Mouse (Mus musculus) liver (tissue): ENCODE measurements around the gene Nrtn.
A peak's percentile ranks its signal among the peaks of the same experiment; 100 is the strongest.

Experiments
- DNase-seq: peaks from one replicate; pipeline ENCODE4 v3.0.0-alpha.2; 2020; ENCODE audit warnings: mixed read lengths

The Nrtn gene

DNA sequence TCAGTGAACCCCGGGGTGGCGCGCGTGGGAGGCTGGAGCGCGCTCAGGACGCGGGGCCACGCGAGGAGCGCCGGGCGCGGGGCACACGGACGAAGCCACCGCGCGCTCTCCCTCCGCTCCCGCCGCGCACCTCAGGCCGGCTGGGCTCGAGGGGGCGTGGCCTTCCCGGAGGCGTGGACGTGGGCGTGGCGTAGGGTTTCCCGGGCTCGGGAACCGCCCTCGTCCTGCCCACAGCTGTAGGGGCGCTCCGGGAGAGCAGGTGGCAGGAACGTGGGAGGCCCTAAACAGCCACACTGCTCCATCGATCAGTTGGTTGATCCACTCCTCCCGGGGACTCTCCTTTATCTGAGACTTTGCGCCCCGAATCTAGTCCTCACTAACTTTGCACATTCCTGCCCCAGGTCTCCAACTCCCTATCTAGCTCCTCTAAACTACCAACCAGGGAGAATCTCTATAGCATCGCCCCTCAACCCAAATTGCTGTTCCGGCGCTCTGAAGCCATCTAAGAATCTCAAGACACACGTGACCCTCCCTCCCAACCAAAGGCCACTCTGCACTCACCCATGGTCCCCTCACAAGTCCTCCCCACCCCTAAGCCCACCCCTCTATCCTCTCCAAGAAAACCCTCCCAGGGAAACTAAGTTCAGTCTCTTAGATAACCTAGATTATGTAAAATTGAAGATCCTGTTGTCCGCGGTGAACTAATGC lies at the start of gene Nrtn:
Gene Nrtn (minus strand): TSS at position 115 of the 708 bp plus-strand sequence.
- DNase-seq: peak; percentile 95

DNA sequence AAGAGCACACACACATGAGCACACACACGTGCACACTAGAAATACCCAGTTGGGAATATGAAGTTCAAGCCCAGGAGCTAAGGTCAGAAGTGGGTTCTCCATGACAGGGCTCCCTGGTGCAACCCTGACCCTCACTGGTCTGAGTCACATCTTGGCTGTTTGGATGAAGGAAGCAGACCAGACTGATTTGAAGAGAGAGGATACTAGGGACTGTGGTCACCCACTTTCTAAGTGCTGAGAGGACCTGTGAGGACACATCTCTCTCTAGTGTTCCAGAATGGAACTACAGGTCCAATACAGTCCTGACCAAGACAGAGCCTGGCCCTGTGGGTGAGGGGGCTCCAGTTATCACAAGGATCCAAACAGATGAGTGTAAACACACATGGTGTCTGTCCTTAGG lies 48.5 kb upstream of the Nrtn start:
- no peak for DNase-seq

DNA sequence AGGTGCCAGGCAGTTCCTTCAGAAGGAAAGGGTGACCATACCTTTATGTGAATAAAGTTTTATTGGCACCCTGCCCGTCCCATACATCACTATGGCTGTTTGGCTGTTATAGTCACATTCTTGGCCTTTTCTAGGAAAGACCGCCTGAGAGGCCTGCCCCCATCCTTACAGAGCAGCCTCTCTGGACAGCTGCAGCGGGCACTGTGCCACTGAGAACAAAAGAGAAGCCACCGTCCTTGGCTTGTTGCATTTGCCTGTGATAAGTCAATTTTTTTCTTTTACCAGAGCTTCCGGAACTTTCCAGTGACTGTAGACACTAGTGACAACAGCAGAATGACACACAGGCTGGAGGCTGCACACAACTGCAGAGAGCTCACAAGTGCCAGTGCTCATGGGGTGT lies 47.6 kb upstream of the Nrtn start:
- no peak for DNase-seq

DNA sequence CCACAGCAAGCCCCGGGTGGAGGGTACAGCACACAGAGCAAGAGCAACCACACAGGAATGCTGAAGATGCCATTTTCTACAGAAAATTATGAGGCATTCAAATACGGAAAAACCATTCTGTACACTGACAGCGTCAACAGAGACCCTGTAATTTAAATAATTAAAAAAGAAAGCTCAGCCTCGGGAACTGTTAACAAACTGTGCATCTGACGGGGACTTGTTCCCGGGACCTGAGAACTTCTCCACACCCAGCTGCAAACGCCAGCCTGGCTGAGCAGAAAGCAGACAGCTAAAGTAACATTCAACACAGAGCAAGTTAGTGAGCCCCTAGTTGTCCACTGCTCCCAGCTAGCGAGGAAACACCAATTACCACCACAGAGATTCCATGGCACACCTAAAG lies 44.7 kb upstream of the Nrtn start:
- no peak for DNase-seq

DNA sequence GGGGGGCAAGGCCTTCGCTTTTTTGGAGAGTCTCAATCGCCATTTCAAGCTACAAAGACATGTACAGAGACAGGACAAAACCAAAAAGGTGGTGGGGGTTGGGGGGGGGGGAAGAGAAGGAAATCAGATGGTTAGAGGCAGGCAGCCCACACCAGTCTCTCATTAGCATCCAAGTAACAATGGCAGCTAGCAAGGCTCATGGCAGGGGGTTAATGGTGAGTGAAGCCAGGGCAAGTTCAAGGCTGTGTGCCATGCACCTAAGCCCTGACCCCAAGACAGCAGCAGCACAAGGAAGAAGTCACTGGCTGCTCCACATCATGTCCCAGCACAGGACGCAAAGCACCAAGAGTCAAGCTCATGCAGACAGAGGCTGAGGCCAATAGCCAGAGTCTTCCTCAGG lies 41.9 kb upstream of the Nrtn start:
- no peak for DNase-seq

DNA sequence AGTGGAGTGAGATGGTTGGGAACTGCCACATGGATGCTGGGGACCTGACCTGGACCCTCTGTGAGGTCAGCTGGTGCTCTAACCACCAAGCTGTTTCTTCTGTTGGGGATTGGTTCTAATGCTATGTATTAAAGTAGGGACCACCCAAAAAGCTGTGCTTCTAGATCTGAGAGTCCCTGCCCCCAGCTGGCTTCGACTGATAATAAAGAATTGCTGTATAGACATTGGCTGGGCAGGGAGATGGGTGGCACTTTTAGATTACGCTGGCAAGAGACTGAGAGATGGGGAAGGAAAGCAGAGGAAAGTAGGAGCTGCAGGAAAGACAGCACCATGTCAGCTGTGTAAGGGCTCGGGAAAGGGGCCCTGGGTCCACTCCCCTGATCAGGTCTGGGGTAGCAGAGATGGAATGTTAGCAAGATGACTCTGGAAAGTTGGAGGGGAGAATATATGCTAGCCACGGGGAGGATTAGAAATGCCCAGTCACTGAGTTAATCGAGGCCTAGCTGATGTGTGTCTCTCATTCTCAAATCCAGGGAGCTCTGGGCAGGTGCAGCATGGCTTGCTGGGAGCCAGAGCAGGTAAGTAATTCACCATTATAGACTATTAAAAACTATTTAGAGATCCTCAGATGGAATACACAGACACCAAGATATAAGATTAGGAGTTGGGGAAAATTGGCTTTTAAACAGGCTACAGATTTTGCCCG lies 36.4 kb upstream of the Nrtn start:
- peak; percentile 86 for DNase-seq

DNA sequence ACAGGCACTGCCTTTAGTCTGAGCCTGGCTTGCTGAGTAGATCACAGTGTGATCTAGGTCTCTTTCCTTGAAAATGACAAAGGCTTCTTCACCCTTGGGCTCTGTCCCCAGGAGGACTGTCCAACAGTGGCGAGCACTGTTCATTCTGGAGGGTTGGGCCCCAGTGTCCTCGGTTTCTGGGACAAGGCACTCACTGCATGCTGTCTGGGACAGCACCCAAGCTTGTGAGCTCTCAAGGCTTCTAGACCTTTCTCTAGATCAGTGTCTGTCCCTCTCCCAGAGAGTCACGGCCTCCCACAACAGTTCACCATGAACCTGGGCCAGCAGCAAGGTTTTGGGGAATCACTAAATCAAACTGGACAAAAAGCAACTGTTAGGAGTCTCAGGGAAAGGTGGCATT lies 35.3 kb upstream of the Nrtn start:
- DNase-seq: no peak

DNA sequence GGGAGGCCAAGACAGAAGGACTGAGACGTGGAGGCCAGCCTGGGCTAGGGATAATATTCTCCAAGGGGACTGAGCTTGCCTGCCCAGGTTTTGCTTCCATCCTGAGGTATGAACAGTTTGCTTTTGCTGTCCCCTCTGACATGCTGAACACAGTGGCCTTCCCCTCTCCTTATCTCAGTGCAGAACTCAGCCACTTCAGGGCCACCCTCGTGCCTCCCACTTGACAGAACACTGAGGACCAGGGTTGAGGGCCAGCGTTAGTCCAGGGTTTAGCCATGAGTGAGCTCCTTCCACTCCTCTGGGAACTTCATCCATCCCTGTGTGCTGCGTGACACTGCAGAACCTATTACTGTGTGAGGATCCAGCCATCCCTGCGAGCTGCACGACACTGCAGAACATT lies 32.0 kb upstream of the Nrtn start:
- DNase-seq: no peak

DNA sequence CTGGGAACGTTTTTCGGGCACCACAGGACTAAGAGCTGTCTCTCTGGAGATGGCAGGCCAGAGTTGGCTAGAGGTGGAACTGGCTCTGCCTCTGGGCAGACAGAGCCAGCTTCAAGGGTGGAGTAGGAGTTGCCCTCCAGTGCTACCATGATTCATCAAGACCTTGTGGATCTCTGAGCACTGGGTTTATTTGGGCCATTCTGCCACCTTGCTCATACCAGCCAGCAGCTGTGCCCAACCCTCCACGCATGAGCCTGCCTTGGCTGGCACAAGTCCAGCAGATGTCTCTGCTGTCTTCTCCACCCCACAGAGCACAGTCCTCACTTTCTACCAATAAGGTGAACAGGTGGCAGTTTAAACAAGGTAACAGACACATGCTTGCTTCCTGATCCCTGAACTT lies 31.6 kb upstream of the Nrtn start:
- peak; percentile 33 for DNase-seq

DNA sequence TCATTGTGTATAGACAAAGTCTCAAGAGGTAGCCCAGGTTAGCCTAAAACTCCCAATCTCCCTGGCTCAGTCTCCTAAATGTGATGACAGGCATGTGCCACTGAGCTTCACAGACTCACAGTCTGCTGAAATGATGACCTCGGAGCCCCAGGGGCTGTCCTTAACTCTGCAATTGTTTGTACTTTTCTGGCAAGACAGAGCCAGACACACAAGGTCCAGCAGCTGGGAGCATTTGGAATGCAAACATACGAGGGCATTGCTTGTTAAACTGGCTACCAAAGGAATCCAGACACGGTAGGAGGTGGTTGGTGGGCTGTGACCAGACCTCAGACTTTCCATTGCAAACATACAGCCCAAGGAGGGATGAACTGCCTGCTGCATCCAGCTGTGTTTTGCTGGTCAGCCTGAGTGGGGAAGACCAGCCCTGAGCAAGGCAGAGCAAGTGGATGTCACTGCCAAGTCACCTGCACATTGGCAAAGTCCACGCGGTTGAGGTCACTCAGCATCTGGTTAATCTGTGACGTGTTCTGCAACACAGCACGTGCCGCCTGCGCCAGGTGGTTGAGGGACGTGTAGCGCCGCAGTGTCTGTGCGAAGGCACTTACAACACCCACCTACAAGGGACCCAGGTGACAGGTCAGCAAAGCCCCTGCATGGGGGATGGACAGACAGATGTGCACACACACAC lies 23.1 kb upstream of the Nrtn start:
- DNase-seq: no peak

DNA sequence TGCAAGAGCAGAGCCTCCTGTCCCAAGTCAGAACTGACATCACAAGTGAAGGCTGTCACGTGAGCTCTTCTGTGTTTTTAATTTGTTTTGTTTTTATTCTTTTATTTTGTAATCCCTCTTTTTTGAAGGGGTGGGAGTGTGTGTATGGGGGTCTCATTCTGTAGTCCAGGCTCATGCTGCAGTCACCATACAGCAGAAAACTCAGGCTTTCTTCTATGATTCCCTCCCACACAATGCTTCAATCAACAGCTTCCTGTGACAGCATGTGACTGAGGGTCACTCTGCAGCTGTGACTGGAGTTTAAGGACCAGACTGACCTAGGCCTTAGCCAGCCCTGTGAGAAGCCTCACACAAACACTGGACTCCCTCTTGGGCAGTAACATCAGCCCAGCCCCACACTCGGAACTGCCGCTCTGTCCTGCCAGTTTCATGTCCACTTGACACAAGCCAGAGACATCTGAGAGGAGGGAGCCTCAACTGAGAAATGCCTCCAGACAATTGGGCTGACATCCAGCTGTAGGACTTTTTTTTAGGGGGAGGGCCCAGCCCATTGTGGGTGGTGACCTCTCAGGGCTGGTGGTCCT lies 21.5 kb upstream of the Nrtn start:
- DNase-seq: no peak

DNA sequence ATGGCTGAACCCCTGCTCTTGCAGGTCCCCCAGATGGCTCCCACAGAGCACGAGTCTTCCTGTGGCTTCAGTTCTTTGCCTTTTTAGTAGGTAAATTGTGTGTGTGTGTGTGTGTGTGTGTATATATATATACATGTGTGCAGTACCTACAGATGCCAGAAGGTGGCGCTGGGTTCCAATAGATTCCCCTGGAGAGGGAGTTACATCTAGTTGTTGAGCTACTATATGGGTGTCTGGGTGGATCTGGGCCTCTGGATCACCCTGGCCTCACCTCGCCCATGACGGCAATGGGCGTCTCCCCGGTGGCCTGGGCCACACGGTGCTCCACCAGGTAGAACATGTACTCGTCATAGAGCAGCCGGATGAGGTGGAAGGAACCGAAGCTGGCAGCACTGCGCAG lies 20.2 kb upstream of the Nrtn start:
- no peak for DNase-seq

DNA sequence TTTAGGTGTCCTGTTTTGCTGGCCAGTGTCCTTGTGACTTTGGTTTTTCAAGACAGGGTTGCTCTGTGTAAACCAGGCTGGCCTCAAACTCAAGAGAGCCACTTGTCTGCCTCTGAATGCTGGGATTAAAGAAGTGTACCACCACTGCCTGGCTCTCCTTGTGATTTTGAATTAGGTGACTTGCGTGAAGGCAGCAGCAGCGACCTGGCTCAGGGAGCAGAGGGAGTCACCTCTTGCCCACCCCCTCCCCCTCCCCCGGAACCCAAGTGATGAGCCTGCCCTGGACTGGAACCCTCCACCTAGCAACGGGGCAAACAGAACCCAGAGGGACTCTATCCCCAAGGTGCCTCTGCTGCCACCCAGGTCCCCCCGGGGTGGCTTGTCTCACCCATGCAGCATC lies 12.6 kb upstream of the Nrtn start, which contains the start of gene Prr22:
Gene Prr22 (plus strand): TSS at position 301 of the 400 bp plus-strand sequence.
- no peak for DNase-seq

DNA sequence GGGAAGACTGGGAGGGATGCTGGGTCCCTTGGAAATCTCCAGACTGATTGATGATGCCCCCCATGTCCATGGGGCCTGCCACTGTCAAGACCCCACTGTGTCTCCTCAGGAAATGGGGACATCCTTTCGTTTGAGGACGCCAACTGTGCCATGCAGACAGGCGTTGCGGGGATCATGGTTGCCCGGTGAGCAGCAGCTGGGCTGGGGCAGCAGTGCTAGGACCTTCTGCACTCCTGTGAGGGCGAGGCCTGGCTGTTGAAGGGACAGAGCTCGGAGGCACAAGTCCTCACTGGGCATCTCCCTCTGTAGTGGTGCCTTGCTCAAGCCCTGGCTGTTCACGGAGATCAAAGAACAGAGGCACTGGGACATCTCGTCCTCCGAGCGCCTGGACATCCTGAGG lies 11.6 kb upstream of the Nrtn start:
- no peak for DNase-seq

DNA sequence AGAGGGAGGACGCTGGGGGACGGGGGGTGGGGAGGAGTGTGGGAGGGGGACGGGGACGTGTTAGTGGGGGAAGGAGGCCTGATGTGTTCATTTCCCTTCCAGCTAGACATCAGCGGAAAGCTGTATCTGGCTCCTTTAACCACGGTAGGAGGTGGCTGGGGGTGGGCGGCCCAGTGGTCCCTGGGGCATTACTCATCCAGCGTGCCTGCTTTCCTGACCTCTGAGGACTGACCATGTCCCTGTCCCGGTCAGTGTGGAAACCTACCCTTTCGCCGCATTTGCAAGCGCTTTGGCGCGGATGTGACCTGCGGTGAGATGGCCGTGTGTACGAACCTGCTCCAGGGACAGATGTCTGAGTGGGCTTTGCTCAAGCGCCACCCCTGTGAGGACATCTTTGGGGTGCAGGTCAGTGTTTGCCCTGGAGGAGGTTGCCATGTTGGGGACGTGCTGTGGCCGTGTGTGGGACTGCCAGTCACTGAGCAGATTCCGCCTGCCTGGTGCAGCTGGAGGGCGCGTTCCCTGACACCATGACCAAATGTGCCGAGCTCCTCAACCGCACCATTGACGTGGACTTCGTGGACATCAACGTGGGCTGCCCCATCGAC lies 10.3 kb upstream of the Nrtn start:
- DNase-seq: no peak

DNA sequence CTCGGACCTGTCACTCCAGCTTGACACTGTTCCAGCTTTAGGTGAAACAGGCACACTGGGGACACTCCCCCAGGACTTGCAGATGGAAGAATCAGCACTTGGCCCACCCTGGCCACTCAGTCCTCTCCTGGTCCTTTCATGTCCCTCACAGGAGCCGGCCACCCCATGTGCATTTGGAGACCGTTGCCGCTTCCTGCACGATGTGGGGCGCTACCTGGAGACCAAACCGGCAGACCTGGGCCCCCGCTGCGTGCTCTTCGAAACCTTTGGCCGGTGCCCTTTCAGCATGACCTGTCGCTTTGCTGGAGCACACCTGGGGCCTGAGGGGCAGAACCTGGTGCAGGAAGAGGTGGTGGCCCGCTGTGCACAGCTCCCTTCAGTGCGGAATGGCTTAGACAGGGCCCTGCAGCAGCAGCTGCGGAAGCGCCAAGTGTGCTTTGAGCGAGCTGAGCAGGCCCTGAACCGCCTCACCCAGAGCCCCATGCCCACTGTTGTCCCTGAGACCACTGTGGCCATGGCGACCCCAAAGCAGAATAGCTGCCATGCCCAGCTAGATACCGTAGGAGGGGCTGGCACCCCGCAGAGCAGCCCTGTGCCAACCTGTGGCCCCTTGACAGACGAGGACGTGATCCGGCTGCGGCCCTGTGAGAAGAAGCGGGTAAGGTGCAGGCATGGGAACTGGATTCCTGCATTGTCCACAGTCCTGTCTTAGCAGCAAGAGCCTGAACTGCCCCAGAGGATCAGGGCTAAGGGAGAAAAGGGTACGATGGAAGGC lies 9.5 kb upstream of the Nrtn start:
- no peak for DNase-seq

DNA sequence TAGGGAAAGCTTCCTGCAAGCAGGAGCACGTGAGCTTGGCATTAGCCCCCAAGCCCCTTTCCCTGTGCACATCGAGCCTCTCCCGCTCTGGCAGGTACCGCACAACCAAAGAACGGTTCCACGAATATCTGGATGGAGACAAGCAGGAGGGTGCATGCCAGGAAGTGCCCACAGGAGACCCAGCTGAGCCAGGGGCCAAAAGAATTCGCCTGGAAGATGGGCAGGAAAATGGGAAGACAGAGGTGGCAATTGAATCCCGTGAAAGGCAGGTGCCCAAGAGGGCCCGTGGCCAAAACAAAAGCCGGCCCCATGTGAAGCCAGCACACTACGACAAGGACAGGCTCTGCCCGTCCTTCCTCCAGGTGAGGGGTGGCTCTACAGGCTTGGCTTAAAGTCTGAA lies 8.1 kb upstream of the Nrtn start:
- DNase-seq: no peak

DNA sequence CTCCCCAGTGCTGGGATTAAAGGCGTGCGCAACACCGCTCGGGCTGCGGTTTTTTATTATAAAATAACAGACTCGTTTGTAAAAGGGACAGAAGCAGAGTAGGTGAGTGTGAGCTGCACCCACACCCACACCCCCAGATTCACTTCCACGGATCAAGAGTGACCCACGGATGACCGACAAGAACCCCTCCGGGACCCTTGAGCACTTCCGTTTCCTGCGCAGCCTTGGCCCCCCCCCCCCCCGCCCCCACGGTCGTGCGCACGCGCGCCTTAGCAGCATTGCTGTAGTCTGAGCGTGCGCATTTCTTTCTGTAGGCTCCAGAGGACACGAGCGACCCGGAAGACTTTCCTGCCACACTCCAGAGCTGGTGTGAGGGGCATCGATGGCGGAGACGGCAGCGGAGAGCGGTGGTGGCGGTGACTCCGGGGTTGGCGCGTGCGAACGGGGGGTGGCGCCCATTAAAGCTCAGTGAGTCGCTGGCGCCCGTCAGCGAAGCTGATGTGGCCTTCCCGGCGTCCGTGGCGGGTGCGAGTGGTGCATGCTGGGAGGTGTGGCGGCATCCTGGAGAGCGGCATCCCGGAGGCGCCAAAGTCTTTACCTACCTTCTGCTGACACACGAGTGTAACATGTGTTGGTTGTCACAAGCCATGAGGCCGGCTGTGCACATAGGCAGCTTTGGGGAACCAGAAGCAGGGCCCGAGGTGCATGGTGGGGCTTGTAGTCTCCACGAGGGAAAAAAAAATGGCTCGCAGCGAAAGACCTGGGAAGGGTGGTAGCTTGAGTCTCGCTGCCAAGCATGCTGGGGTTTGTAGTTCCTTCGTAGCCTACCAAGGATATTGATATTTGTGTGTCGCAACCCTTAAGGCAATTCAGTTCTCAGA lies 7.4 kb upstream of the Nrtn start, which contains the start of gene Dus3l:
Gene Dus3l (plus strand): TSS at position 284 of the 881 bp plus-strand sequence.
- peak; percentile 89 for DNase-seq

DNA sequence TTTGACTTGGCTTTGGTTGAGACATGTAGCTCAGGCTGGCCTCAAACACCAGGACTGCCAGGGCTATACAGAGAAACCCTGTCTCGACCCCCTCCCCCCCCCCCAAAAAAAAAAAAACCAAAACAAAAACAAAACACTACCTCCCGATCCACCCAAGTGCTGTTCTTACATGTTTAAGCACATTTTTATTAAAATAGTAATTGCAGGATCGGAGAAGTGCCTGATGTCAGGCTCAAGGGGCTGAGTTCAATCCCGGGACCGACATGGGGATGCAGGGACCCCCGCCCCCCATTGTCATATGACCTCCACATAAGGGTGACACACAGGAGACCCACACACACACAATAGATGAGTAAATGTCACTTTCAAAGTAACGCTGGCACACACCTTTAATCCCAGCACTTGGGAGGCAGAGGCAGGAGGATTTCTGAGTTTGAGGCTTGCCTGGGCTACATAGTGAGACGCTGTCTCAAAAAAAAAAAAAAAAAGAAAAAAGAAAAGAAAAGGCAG lies 6.5 kb upstream of the Nrtn start:
- no peak for DNase-seq

DNA sequence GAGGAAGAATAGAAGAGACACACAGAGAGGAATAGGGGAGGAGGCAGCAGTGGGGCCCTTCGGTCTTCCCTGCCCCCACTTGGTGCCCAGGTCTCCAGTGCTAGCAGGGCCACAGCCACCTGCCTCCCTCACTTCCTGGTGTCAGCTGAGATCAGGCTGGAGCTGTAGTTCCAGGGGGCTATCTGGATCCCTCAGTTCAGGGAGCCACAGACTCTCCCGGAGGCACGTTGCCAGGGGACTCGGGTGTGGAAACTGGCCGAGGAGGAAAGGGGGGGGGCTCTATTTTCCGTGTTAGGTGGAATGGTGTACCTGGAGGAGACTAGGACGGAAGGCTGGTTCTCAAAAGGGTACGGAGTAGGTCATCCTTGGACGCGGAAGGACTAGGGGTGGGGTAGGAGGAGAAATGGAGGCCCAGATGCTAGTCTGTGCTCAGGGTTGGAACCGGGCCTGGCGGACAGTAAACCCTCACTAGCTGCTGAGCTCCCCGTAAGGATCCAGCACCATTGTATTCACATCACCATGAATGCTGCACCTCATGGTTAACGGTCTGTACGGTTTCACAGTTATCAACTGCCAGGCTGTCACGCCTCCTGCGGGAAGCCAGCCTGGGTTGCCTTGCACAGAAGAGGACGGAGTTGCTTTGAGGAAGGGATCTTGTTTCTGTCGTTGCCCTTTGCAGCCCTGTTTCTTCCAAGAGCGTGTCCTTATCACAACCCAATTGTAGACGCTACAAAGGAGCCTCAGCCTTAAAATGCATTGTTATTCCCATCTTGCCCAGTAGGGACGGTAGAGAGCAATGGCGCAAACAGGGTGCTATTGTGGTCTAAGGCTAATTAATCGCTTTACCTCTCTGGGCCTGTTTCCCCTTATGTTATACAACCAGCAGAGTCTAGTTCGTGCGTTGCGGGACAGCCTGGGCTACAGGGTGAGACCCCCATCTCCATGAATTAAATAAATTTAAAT lies 5.7 kb upstream of the Nrtn start:
- DNase-seq: peak; percentile 80
